Mouse (Mus musculus): ENCODE measurements around the gene Nme1.

Nme1 gene

DNA sequence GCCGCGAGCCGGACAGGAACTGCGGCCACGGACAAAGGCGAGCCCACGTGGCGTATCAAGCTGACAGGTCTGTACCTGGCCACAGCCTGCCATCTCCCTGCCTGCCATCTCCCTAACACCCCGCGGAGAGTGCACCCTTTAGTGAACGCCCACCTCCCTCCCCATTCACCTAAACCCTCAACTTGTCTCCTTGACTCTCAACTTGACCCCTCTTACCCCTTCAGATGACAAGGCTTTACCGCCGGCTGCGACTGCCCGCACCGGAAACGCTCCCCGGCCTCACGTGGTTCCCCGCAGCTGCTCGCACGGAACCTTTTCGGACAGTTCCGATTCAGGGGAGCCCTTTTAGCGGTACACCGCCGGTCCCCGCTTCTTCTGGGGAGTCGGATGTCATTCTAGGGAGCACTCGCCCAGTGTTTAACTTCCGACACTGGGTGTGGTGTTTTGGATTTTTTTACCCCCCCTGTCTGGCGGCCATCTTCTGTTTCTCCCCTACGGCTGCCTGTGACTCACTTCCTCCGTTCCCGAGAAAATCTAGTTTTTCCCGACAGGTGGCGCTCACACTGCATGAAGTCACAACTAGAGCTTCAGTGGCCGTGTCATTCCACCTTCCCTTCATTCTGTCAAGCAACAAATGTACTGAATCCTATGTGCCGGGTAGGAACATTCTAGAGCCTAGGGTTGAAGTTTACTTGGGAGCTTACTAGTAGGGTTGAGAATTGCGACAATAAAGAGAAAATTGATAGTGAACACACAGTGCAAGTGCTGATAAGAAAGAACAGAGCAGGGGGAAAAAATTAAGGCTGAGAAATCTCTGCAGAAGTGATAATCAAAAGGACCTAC, at the start of gene Nme1, which contains the start of gene Gm20390:
Gene Nme1, minus strand, starts transcription at position 517 of the 843 bp plus-strand sequence.
Gene Gm20390, minus strand, starts transcription at position 289 of the 843 bp plus-strand sequence.
- DNase-seq (ENCODE audit: low read depth, low spot score) = peak; percentile 98

DNA sequence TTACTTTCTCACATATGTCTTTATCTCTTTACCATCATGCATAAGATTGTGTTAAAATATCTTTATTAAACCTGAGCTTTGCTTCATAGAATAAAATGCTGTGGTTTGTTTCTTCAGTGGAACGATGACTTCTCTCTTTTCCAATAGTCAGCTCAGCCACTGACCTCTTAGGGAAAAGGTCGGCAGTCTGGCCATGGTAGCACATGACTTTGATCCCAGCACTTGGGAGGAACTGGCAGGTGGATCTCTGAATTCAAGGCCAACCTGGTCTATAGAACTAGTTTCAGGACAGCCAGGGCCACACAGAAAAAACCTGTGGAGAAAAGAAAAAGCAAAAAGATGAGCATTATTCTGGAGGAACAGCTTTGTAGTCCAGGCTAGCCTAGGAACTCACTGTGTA, 35.0 kb upstream of the Nme1 start:
- no peak for DNase-seq (ENCODE audit: low read depth, low spot score)

DNA sequence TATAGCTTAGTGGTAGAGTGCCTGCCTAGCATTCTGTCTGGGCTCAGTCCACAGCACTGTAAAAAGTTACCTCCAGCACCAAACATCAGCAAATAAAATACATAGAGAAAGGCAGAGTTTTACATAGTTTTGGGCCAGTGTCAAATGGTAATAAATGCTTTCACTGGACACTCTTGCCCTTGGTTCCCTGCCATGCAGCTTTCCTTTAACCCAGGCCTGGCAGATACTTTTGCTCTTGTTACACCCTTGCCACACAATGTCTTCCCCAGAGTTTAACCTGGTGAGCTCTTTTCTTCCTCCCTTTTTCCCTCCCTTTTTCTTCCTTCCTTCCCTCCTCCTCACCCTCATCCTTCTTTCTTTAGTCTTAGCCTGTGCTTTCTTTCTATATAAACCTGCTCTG, 31.0 kb upstream of the Nme1 start:
- DNase-seq (ENCODE audit: low read depth, low spot score) = no peak

DNA sequence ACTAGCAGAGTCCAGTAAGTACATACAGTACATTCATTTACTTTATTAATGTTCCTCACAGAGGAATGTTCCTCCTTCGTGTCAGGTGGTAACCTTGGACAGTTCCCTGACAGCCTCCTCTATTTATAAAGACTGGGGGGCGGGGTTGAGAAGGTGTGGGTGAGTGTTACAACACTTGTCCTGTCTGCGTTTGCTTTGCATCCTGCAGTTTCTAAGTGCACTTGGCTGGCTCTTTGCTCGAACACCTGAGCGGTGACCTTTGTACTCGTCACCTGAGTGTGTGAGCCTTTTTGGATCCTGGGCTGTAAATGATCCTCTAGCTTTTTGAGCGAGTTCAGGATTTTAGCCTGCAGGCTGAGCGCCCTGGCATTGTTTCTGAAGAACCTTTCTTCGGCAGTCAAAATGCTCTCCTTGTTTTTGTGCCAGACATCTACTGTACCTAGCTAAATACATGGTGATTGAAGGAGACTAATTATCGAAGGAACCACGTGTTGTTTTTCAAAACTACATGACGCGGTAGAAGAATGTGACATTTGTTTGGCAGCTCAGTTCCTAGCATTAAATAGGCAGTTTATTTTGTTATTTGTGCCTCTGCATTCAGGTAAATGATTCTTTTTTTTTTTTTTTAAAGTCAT, 28.9 kb upstream of the Nme1 start:
- peak; percentile 65 for DNase-seq (ENCODE audit: low read depth, low spot score)

DNA sequence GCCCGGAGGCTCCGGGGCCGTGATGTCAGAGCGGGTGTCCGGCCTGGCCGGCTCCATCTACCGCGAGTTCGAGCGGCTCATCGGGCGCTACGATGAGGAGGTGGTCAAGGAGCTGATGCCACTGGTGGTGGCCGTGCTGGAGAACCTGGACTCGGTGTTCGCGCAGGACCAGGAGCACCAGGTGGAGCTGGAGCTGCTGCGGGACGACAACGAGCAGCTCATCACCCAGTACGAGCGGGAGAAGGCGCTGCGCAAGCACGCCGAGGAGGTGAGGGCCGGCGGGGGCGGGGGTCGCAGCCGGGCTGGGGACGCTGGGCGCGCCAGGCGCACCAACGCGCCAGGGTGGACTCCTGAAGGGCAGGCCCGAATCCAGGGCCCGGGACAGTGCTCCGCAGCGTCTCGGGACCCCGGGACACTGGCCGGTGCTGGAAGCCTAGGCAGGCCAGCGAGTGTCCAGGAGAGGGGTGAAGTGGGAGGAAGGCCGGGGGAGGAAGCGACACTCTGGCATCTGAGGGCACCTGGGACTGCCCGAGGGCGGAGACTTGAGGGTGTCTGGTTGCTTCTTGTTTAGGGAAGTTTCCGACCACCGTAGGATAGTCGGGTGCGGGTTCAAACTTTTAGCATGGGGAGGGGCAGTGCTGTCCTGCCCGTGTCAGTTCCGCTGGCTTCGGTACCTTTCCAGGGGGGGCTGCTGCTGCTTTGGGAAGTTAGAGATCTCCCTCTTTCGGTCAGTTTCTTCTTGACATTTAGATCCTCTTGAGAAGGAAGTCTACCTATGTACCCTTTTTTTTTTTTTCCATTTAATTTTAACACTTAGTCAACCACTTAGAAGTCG, 28.2 kb upstream of the Nme1 start:
- peak; percentile 66 for DNase-seq (ENCODE audit: low read depth, low spot score)

DNA sequence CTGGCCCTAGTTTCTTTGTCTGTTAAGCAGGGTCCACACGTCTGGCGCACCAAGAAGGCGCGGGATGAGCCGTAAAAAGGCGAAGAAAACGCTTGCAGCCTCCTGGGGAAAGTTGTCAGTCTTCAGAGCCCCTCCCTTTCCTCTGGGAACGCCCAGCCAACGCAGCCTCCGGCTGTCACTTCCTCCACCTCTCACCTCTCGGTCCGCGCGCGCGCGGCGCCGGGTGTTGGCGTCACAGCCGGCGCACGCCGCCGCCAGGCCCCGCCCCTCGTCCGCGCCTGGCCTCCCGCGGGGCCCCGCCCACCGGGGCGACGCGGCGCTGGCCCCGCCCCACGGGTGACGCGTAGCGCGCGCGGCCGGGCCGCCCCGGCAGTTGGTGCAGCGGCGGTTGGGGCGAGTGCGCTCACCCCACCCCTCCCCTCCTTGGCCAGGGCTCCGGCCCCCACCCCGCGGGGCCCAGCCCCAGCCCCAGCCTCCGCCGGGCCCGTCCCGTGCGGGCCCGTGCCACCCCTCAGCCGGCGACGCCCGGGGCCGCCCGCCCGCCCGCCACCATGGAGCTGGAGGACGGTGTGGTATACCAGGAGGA, 27.5 kb upstream of the Nme1 start, which contains the start of gene Spag9:
Gene Spag9, plus strand, starts transcription at position 372 of the 586 bp plus-strand sequence.
- DNase-seq (ENCODE audit: low read depth, low spot score) = peak; percentile 98

DNA sequence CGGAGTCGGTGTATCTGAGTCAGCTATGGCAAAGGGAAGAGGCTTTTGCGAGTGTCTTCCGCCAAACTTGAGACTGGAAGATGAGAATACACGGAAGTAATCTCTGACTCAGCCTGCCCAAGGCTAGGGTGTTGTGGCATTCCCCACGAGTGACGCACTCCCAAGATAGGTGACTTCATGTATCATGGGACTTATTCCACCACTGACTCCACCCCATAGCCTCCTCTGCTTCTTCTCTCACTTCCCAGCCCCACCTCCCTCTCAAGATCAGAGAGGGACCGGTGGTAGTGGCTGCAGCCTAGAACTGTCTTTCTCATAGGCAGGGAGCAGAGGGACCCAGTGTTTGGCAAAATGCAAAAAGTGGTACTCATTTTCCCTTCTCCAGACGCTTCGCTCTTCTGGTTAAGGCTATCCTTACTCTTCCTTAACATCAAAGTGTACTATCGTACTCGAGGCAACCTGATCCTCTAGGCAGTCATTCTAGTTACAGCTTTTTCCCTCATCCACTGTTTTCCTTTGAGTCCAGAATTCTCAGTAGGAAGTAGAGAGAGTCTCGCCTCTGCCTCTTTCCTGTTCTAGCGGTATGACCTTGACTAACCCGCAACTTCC, 26.9 kb upstream of the Nme1 start:
- DNase-seq (ENCODE audit: low read depth, low spot score) = peak; percentile 91

DNA sequence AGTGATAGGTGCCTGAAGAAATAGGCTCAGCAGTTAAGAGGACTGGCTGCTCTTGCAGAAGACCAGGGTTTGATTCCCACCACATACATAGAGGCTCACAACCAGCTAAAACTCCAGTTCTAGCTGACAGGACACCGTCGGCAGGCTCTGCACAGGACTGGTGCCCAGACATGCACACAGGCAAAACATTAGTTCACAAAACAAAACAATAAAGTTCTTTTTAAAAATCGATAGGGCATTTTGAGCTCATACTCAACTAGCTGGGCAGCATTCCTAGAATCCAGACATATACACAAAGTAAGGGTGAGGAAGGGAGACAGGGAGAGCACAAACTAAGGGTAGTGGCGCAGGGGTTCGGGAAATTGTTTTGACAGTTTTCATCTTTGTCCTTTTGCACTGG, 26.2 kb upstream of the Nme1 start:
- DNase-seq (ENCODE audit: low read depth, low spot score) = peak; percentile 17

DNA sequence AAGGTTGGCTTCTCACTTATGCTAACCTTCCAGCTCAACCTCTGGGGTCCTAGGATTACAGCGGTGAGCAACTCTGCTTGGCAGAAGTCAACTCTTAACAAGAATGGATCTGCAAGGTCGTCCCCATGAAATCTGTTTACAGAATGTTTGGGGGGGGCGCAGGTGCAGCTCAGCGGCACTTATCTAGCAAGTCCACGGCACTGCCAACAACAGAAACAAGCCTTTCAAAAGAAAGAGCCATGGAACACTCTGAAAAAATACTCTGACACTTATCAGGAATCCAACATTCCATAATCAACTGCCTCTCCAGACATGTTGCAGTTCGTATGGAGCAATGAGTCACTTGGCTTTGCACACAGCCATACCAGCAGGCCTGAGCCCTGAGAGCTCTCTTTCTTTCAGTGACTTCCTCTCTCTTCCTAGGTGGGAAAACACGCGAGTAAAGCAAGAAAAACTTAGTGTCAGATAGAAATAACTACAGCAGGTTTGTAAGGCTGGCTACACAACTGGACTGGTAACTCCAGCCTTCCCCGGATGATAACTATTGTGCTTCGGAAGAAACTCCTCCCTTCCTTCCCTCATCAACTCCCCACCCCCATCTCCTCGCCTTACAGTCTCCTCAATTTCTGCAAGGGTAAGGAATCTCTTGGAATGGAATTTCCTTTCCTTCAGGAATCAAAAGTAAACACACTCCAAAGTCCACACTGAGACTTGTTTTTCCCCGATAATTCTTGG, 20.2 kb upstream of the Nme1 start:
- DNase-seq (ENCODE audit: low read depth, low spot score) = no peak

DNA sequence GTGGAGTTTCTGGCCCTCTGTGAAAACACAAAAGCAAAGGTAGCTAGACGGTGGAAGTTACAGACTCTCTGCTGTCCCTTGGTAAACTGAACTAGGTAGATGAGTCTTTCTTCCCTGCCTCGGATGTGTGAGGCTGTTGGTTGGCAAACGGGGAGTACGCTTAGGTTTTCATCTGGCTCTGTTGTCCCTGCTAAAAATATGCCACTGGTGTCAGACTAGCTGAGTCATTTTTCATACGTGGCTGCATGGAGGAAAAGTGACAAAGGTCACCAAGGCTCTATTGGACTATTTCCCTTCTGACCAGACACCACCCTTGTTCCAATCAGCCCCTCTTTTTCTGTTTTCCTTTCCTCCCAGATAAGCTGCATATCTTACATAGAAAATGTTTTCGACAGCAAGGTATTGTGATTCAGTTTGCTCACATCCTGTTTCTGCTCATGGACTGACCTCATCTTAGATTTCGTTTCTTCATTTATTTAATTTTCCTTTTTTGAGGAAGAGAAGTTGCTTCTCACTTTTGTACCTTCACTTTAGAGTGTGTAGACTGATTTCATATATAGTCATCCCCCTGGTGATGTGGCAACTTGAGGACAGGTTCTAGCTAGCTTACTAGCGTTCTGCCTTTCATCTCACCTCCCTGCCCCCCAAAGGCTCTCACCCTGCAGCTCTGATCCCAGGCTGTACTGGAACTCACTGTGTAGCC, 19.5 kb upstream of the Nme1 start:
- DNase-seq (ENCODE audit: low read depth, low spot score) = no peak

DNA sequence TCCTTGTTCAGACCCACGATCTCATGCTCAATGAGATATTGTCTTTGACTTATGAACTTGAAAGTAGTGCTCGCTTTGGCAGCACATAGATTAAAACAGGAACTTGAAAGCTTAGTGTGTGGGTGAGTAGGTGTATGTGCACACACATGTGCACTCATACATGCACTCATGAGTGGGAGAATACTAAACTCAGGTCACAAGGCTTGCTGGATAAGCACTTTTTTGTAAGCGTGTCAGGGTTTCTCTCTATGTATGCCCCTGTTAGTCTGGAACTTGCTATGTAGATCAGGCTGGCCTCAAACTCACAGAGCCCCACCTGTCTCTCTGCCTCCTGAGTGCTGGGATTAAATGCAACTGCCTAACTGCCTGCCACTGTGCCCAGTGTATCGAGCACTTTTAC, 18.7 kb upstream of the Nme1 start:
- DNase-seq (ENCODE audit: low read depth, low spot score) = no peak

DNA sequence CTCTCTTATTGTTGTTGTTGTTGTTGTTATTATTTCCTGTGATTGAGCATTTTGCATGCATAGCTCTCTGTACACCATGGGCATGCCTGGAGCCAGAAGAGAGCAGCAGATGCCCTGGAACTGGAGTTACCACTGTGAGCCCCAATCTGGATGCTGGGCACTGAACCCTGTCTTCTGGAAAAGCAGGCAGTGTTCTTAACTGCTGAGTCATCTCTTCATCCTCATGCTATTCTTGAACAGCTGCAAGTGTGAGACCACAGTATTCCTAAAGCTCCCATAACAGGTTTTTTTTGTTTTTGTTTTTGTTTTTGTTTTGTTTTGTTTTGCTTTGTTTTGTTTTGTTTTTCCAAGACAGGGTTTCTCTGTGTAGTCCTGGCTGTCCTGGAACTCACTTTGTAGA, 18.0 kb upstream of the Nme1 start:
- no peak for DNase-seq (ENCODE audit: low read depth, low spot score)

DNA sequence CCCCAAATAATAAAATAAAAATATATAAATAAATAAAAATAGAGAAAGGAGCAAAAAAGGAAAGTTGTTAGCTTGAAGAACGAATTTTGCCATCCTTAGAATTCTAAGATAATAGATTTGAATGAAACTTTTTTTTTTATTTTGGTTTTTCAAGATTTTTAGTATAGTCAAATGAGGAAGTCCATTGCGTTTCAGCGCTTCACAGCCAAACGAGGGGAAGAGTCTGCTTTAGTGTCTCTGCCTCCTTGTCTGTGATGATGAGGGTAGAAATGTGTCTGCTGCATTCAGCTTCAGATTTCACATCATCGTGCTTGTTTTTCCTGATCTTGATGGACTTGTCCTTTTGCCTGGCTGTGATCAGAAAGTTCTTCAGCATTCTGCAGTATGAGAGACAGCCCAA, 16.9 kb upstream of the Nme1 start:
- no peak for DNase-seq (ENCODE audit: low read depth, low spot score)

DNA sequence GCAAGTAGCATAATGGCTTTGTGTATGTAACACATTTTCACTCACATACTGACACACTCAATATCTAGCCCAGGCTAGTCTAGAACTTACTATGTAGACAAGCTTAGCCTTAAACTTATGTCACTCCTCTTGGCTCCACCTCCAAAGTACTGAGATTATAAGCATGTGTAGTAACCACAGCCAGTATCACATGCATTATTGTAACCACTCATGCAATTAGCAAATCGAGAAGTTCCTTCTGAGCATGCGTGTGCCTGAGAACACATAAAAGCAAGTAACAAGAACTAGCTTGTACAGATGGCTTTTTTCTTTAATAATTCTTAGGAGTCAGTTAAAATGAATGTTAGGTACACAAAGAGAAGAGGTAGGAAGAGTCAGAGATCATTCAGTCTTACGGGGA, 16.3 kb upstream of the Nme1 start:
- DNase-seq (ENCODE audit: low read depth, low spot score) = no peak

DNA sequence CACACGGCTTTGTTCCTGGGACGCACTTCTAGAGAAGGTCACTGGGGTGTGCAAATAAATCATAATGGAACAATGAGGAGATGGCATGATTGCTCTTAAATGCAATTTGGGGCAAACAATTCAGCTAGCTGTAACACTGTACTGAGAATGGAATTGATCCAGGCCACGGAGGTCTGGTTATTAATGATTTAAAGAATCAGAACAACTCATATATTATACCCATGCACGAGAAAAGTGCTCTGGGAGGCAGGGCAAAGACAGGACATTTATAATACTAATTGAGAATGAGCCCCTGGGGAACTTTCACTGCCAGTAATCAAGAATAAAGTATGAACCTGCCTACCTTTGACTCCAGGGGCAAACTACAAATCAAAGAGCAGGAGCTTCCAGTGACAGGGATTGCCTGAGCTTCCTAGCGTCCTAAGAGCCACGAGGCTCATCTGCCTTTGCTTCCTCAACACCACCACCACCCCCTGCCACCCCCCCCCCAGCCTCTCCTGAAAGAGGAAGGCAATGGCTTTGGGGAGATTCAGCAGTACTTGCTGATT, 11.3 kb upstream of the Nme1 start:
- DNase-seq (ENCODE audit: low read depth, low spot score) = no peak

DNA sequence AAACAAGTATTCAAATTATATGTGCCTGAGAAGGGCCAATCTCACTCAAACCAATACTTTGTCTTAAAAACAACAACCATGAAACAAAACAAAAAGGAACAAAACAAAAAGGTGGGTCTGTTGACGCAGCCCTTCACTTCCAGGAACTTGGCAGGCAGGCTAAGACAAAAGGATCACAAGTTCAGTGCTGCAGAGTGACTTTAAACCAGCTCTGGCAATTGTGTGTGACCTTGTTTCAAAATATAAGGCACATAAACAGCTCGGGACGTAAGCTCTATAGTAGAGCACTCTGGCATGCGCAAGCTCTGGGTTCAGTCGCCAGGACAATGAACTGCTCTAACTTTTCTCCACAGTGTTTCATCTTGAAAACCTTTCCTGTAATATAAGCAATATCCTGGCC, 4.6 kb upstream of the Nme1 start:
- DNase-seq (ENCODE audit: low read depth, low spot score) = no peak

DNA sequence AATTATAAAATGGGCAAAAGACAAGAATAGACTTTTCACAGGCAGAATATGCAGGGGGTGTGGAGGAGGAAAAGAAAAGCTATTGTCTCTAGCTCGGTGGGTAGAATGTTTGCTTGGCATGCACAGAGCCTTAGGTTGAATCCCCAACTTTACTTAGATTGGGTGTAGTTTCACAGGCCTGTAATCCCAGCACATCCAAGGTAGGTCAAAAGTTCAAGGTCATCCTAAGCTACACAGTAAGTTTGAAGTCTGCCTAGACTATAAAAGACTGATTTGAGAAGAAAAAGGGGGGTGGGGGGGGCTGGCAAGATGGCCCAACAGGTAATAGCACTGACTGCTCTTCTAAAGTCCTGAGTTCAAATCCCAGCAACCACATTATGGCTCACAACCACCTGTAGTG, 1.5 kb upstream of the Nme1 start:
- no peak for DNase-seq (ENCODE audit: low read depth, low spot score)

DNA sequence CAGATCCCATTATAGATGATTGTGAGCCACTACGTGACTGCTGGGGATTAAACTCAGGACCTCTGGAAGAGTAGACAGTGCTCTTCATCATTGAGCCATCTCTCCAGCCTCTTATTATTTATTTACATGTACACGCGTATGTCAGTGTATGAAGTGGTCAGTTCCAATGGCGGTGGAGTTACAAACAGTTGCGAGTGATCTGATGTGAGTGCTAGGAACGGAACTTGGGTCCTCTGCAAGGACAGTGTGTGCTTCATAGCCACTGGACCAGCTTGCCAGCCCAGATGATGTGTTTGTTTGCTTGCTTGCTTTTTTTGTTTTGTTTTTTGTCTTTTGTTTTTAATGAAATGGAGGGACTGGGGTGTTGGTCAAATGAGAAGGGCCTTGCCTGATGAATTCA, 850 bp upstream of the Nme1 start:
- DNase-seq (ENCODE audit: low read depth, low spot score) = no peak

DNA sequence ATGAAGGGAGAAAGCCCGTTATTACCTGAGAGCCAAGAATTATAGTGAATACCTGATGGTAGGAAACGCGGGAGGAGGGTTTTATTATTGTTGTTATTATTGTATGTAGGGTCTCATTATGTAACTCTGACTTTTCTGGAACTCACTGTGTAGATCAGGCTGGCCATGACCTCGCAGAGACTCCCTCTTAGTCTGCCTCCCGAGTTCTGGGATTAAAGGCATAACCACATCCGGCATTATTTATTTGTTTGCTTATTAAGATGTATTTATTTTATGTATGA, 467 bp upstream of the Nme1 start:
- no peak for DNase-seq (ENCODE audit: low read depth, low spot score)

DNA sequence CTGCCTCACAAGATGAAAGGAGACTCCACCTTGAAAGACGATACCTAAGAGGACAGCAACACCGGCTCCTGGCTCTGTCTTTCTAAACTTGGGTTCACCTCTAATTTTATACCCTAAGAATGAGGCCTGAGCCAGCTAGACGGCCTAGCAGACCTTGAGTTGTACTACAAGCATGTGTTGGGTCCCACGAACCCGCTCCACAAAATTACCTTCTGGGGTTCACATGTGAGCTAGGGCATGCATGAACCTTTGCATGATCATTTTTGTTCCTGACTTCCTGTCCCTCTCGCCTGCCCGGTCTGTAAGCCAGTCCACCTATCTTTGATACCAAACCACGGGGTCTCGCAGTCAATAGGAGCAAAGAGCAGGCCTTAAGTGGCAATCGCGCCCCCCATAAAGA, 940 bp downstream of the Nme1 start:
- peak; percentile 32 for DNase-seq (ENCODE audit: low read depth, low spot score)
